Mouse (Mus musculus): ENCODE measurements around the gene Sumf1.

Gene Sumf1

GRCm38 (mm10) chr6:108093449-108093848 is 91.9 kb downstream of the Sumf1 start:
- no peak for DNase-seq (ENCODE audit: low spot score in 2 of 2)

- no peak for DNase-seq (ENCODE audit: low spot score in 2 of 2)
These were observed 92.7 kb downstream of the Sumf1 start for GRCm38 (mm10) chr6:108092646-108093045.

- DNase-seq (ENCODE audit: low spot score in 2 of 2), result no peak
These were observed 94.1 kb downstream of the Sumf1 start for GRCm38 (mm10) chr6:108091296-108091695.

- DNase-seq (ENCODE audit: low spot score in 2 of 2), result no peak
These were observed 109.5 kb downstream of the Sumf1 start for GRCm38 (mm10) chr6:108075857-108076256.

- DNase-seq (ENCODE audit: low spot score in 2 of 2), result no peak
These were observed 110.8 kb downstream of the Sumf1 start for GRCm38 (mm10) chr6:108074624-108075023.

- no peak for DNase-seq (ENCODE audit: low spot score in 2 of 2)
These were observed 111.5 kb downstream of the Sumf1 start for GRCm38 (mm10) chr6:108073931-108074330.

GRCm38 (mm10) chr6:108073071-108073470 is 112.3 kb downstream of the Sumf1 start:
- no peak for DNase-seq (ENCODE audit: low spot score in 2 of 2)

- no peak for DNase-seq (ENCODE audit: low spot score in 2 of 2)
These were observed 114.4 kb downstream of the Sumf1 start for GRCm38 (mm10) chr6:108070947-108071346.

GRCm38 (mm10) chr6:108065583-108065982 is 119.8 kb downstream of the Sumf1 start:
- DNase-seq (ENCODE audit: low spot score in 2 of 2), result peak; percentile 75 to 84

- DNase-seq (ENCODE audit: low spot score in 2 of 2), result peak; percentile 95 to 98
These were observed 120.4 kb downstream of the Sumf1 start, which contains the start of gene Setmar for GRCm38 (mm10) chr6:108064918-108065526. Gene Setmar, plus strand, starts transcription at chr6:108065045.

GRCm38 (mm10) chr6:108061121-108061520 is 124.3 kb downstream of the Sumf1 start:
- no peak for DNase-seq (ENCODE audit: low spot score in 2 of 2)

GRCm38 (mm10) chr6:108058066-108058465 is 127.3 kb downstream of the Sumf1 start:
- DNase-seq (ENCODE audit: low spot score in 2 of 2), result no peak

GRCm38 (mm10) chr6:108057353-108057752 is 128.0 kb downstream of the Sumf1 start:
- DNase-seq (ENCODE audit: low spot score in 2 of 2), result no peak
